Mouse (Mus musculus) brain, embryonic 14.5 days (tissue): ENCODE measurements at regions not wholly inside any gene's neighbourhood (a gene's known extent, or its start where the extent isn't known, plus 50 kb on each side); places are given as distances from the start of the nearest gene placed in this dataset.

Experiments used
- DNase-seq: peaks from one replicate; pipeline ENCODE4 v3.0.0-alpha.2; 2011; ENCODE audit warnings: low read depth
- CTCF ChIP-seq: fragments of 200-500 bp; IDR thresholded peaks from 2 replicates; pipeline ENCODE4 v1.5.1; 2012; ENCODE audit warnings: inconsistent platforms, mild to moderate bottlenecking, moderate library complexity, borderline replicate concordance; ENCODE audit not compliant: insufficient read depth, insufficient read length; ENCODE audit errors: extremely low read depth
- POLR2A ChIP-seq: fragments of 200-500 bp; IDR thresholded peaks from 2 replicates; pipeline ENCODE4 v1.6.1; 2012; ENCODE audit warnings: mild to moderate bottlenecking, inconsistent platforms, borderline replicate concordance; ENCODE audit not compliant: poor library complexity, insufficient read depth, insufficient read length, severe bottlenecking; ENCODE audit errors: extremely low read depth

DNA sequence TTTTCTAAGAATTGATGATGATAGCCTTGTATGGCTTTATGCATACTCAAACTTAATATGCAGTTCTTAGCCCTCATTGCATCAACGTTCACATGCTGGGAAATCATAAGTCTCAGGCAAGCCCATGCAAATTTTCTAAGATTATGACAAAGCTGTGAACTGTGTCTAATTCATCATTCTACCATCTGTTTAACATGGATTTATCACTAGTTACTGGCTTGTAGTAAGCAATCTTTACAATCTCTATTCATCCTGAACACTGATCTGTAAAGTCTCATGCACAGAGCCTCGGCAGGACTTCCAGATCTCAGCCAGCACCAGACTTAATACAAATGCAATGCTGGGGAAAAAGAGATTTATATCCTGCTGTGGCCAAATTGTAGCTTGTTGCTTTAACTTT is 6702.1 kb downstream of the 9330182O14Rik start:
- DNase-seq = peak; percentile 40
- TF ChIP-seq POLR2A (no peak), CTCF (no peak)

DNA sequence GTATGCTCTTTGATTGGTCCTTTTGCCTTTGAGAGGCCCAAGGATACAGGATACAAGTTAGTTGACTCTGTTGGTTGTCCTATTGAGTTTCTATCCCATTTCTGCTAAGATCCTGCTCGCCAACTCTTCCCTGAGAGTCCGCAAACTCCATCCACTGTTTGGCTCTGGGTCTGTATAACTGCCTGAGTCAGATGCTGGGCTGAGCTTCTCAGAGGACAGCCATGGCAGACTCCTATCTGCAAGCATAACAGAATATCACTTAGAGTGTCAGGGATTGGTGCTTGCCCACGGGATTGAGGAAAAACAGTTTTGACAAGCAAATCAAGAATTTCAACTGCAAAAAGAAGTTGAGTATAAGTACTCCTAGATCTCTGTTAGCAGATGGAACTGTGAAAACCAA is 6703.9 kb downstream of the 9330182O14Rik start:
- TF ChIP-seq CTCF (no peak), POLR2A (no peak)
- DNase-seq = no peak

DNA sequence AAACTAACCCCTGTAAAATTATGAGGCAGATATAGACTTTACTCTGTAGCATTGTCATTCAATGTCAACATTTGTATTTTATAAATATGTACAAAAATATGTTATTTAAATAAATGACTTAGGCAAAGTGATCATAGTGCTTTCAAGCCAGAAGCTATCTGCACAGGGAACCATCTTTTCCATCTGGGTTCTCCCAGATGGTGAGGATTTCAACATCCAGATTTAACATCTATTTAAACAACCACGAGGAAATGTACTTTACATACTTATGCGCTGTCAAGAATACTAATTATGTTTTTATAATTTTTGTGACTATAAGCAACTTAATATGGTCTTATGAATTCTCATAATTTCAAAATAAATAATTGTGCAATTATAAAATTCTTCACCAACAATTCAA is 6715.4 kb downstream of the 9330182O14Rik start:
- TF ChIP-seq CTCF (no peak), POLR2A (no peak)
- peak; percentile 35 for DNase-seq
